Mouse (Mus musculus) liver, adult 2 months (tissue): Measurements from ENCODE around the gene Slco2a1. TPM values are rescaled to one million over a fixed set of nuclear protein-coding genes. Genes with fewer than 3 reads are reported as not detected.

Experiments used
- DNase-seq: peaks from one replicate; pipeline ENCODE4 v3.0.0-alpha.2; 2011; ENCODE audit warnings: low read depth, low spot score; ENCODE audit errors: extremely low read depth
- H3K27ac ChIP-seq: fragments of 200-500 bp; replicated peaks from 2 replicates; pipeline ENCODE4 v1.5.1; 2012; ENCODE audit warnings: low read depth, mild to moderate bottlenecking, control low read depth, inconsistent platforms, low read length; ENCODE audit not compliant: insufficient read depth
- H3K27me3 ChIP-seq: fragments of 200-500 bp; 2 replicates; pipeline ENCODE4 v1.6.1; 2012; ENCODE audit warnings: mild to moderate bottlenecking, moderate library complexity, low read length, inconsistent platforms; ENCODE audit not compliant: control insufficient read depth, insufficient read depth
- H3K36me3 ChIP-seq: fragments of 200-500 bp; 2 replicates; pipeline ENCODE4 v1.6.1; 2012; ENCODE audit warnings: low read length, inconsistent platforms; ENCODE audit not compliant: control insufficient read depth, insufficient read depth
- H3K4me1 ChIP-seq: fragments of 200-500 bp; 2 replicates; pipeline ENCODE4 v1.6.1; 2011; ENCODE audit warnings: low read length; ENCODE audit not compliant: control insufficient read depth, insufficient read depth
- H3K4me3 ChIP-seq: fragments of 200-500 bp; 2 replicates; pipeline ENCODE4 v1.5.1; 2011; ENCODE audit warnings: low read depth, mild to moderate bottlenecking, control low read depth, low read length, moderate library complexity; ENCODE audit not compliant: insufficient read depth
- H3K79me2 ChIP-seq: fragments of 200-500 bp; 2 replicates; pipeline ENCODE4 v1.6.1; 2012; ENCODE audit warnings: inconsistent platforms, mild to moderate bottlenecking, low read length, moderate library complexity; ENCODE audit not compliant: control insufficient read depth, insufficient read depth
- H3K9ac ChIP-seq: fragments of 200-500 bp; 2 replicates; pipeline ENCODE4 v1.6.1; 2012; ENCODE audit warnings: low read depth, mild to moderate bottlenecking, control low read depth, inconsistent platforms, low read length
- CTCF ChIP-seq: fragments of 200-500 bp; IDR thresholded peaks from 2 replicates; pipeline ENCODE4 v1.5.1; 2011; ENCODE audit warnings: low read depth, low read length, control low read depth
- POLR2A ChIP-seq: fragments of 200-500 bp; IDR thresholded peaks from 2 replicates; pipeline ENCODE4 v1.6.1; 2011; ENCODE audit warnings: low read length, control low read depth; ENCODE audit not compliant: insufficient read depth; ENCODE audit errors: extremely low read depth
- WGBS: fragments of 180-500 bp; shearing (Covaris S2); methylation state at CpG from one replicate; pipeline ENCODE4 v1.1.7; 2018; 5-methylcytosine and 5-hydroxymethylcytosine counted together
- polyA plus RNA-seq: library from polyadenylated mRNA; depleted of rRNA; stranded (reverse); fragments of >200 nt; gene quantifications from 2 replicates; pipeline ENCODE4 v1.2.3, GENCODE M21; 2012; rRNA removed
- total RNA-seq: library from RNA; depleted of rRNA; stranded (reverse); fragments of >200 nt; gene quantifications from 2 replicates; pipeline ENCODE4 v1.2.3, GENCODE M21; 2014; rRNA removed

Gene Slco2a1
- total RNA-seq (8.9 and 20.7 TPM in 2 replicates), polyA plus RNA-seq (43.1 and 55.5 TPM in 2 replicates)

GRCm38 (mm10) chr9:102988462-102988861, at the start of gene Slco2a1:
Slco2a1 (plus strand) TSS chr9:102988712.
- peaks cover 14% of the 10 kb centered on the region for H3K4me1 ChIP-seq
- peak; percentile 89 for DNase-seq
- H3K9ac ChIP-seq, result peak within 1 kb of the TSS; percentile 38
- H3K79me2 ChIP-seq, result no peaks in the 10 kb centered on the region
- WGBS, result 31% methylated on average over 8 of the region's 8 CpGs
- TF ChIP-seq CTCF, result no peak
- no peaks in the 10 kb centered on the region for H3K36me3 ChIP-seq
- no peaks in the 10 kb centered on the region for H3K27me3 ChIP-seq
- H3K4me3 ChIP-seq, result peak within 1 kb of the TSS; percentile 43
- peak within 1 kb of the TSS; percentile 73 for H3K27ac ChIP-seq

- DNase-seq, result no peak
- H3K27ac ChIP-seq, result no peak overlapping the region
- no peaks in the 10 kb centered on the region for H3K4me1 ChIP-seq
- H3K79me2 ChIP-seq, result no peaks in the 10 kb centered on the region
- H3K36me3 ChIP-seq, result no peaks in the 10 kb centered on the region
- H3K4me3 ChIP-seq, result no peak overlapping the region
- 80% methylated on average over 4 of the region's 4 CpGs for WGBS
- TF ChIP-seq CTCF (no peak), POLR2A (no peak)
- H3K27me3 ChIP-seq, result no peaks in the 10 kb centered on the region
- no peak overlapping the region for H3K9ac ChIP-seq
These were observed 46.3 kb upstream of the Slco2a1 start for GRCm38 (mm10) chr9:102942221-102942620.

GRCm38 (mm10) chr9:102944891-102945290, 43.6 kb upstream of the Slco2a1 start:
- WGBS, result 91% methylated on average over 9 of the region's 9 CpGs
- Histone ChIP-seq H3K4me3 (no peak overlapping the region), H3K27ac (no peak overlapping the region), H3K36me3 (no peaks in the 10 kb centered on the region), H3K9ac (no peak overlapping the region), H3K79me2 (no peaks in the 10 kb centered on the region), H3K4me1 (no peaks in the 10 kb centered on the region), H3K27me3 (no peaks in the 10 kb centered on the region)
- no peak for TF ChIP-seq POLR2A
- no peak for TF ChIP-seq CTCF
- DNase-seq, result no peak

GRCm38 (mm10) chr9:102946469-102947015, 42.0 kb upstream of the Slco2a1 start:
- H3K36me3 ChIP-seq, result no peaks in the 10 kb centered on the region
- no peak for DNase-seq
- no peaks in the 10 kb centered on the region for H3K27me3 ChIP-seq
- no peaks in the 10 kb centered on the region for H3K4me1 ChIP-seq
- WGBS, result 90% methylated on average over 12 of the region's 12 CpGs
- H3K4me3 ChIP-seq, result no peak overlapping the region
- no peak overlapping the region for H3K9ac ChIP-seq
- TF ChIP-seq CTCF (no peak), POLR2A (no peak)
- H3K79me2 ChIP-seq, result no peaks in the 10 kb centered on the region
- no peak overlapping the region for H3K27ac ChIP-seq

DNA sequence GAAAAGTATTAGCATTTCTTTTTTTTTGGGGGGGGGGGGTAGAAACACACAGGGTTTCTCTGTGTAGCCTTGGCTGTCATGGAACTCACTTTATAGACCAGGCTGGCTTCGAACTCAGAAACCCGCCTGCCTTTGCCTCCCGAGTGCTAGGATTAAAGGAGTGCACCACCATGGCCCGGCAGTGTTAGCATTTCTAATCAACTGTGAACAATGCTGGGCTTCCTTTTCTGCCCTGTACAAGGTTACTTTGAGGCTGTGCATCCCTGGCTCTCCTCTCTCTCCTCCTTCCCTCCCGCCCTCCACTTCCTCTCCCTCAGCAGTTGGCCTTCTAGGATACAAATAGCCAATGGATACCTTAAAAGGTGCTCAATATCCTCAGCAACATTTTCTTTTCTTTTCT, 39.8 kb upstream of the Slco2a1 start:
- 86% methylated on average over 5 of the region's 5 CpGs for WGBS
- H3K4me3 ChIP-seq, result no peak overlapping the region

DNA sequence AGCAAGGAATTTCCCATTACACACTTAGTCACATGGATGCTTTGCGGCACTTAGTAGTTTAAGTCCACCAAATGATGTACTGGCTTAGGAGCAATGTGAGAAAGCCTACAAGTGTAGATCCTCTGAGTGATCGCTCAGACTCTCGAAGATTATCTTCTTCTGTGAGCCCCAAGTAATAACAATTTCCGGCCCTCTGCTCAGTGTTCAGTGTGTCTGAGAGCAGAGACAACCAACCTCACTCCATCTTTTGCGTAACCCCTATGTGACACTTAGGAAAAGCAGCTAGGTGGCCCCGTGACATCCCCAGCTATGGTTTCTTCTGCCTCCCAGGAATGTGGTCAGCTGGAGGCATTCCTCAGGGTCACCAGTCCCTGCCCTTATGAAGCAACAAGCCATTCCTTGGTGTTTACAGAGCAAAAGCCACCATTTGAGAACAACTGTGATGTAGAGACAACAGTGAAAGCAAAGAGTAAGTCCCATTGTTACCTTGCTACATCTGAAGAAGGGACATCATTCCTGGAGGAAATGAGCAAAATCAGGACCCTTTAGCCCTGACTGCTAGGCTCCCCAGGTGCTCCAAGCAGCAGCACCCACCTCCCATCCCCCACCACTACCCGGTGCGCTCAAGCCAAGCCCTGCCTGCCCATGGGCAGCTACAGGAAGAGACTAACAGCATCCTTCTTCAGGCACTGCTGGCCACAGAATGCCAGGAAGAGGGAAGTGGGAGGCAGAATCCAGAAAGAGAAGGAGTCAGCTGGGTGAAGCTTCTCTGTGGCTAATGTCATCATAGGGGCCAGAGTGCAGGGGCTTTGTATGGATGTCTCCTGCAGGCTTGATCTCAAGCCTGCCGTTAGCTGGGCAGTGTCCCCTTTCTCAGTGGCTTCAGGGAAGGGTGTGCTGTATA, 37.2 kb upstream of the Slco2a1 start:
- TF ChIP-seq POLR2A (no peak), CTCF (no peak)
- 82% methylated on average over 9 of the region's 9 CpGs for WGBS
- DNase-seq, result no peak

More for the DNA sequence above, 39.8 kb upstream of the Slco2a1 start:
- H3K36me3 ChIP-seq, result no peaks in the 10 kb centered on the region
- no peaks in the 10 kb centered on the region for H3K79me2 ChIP-seq
- TF ChIP-seq POLR2A, result no peak
- TF ChIP-seq CTCF, result no peak
- H3K27ac ChIP-seq, result no peak overlapping the region
- no peak for DNase-seq
- no peaks in the 10 kb centered on the region for H3K4me1 ChIP-seq
- no peaks in the 10 kb centered on the region for H3K27me3 ChIP-seq
- H3K9ac ChIP-seq, result no peak overlapping the region

More for the DNA sequence above, 37.2 kb upstream of the Slco2a1 start:
- H3K4me1 ChIP-seq, result no peaks in the 10 kb centered on the region
- H3K9ac ChIP-seq, result no peak overlapping the region
- no peaks in the 10 kb centered on the region for H3K79me2 ChIP-seq
- H3K36me3 ChIP-seq, result no peaks in the 10 kb centered on the region
- H3K27ac ChIP-seq, result no peak overlapping the region
- no peak overlapping the region for H3K4me3 ChIP-seq
- no peaks in the 10 kb centered on the region for H3K27me3 ChIP-seq
